Mouse (Mus musculus): ENCODE data around the gene Eif3f. TPM values are rescaled to one million over a fixed set of nuclear protein-coding genes. Genes with fewer than 3 reads are reported as not detected.

The Eif3f gene
- total and polyA plus RNA-seq, 3 experiments, result 145 to 283 (median 226) TPM

GRCm38 (mm10) chr7:108936591-108936990 is 2.4 kb downstream of the Eif3f start:
- no peak for TF ChIP-seq ELF1 (IDR thresholded peaks at IDR 0.05; ENCODE audit: low read depth, low read length)
- TF ChIP-seq NELFE (IDR thresholded peaks at IDR 0.05; ENCODE audit: low read depth, low read length), result no peak
- TF ChIP-seq POLR2AphosphoS2 (IDR thresholded peaks at IDR 0.05; ENCODE audit: low read length), result no peak
- no peak for TF ChIP-seq ZKSCAN1 (IDR thresholded peaks at IDR 0.05; ENCODE audit: low read depth, low read length)
- TF ChIP-seq USF1 (IDR thresholded peaks at IDR 0.05; ENCODE audit: low read depth, low read length), result no peak
- TF ChIP-seq SIN3A (IDR thresholded peaks at IDR 0.05; ENCODE audit: low read length), result no peak
- no peak for TF ChIP-seq MXI1 (IDR thresholded peaks at IDR 0.05; ENCODE audit: low read depth, low read length)
- no peak for TF ChIP-seq POLR2AphosphoS5 (IDR thresholded peaks at IDR 0.05; ENCODE audit: borderline replicate concordance, low read depth, low read length)
- Histone ChIP-seq H3K27me3 (ENCODE audit: control insufficient read depth in 1 of 2, insufficient read depth in 2 of 2, low read length in 2 of 2) (no peaks in the 10 kb centered on the region), H3K36me3 (ENCODE audit: control insufficient read depth in 1 of 2, insufficient read depth in 2 of 2, low read length in 2 of 2) (peaks cover 5 to 18% of the 10 kb centered on the region in 2 experiments), H3K27ac (ENCODE audit: control insufficient read depth, low read depth, low read length) (no peak overlapping the region), H3K4me1 (ENCODE audit: control insufficient read depth in 1 of 2, insufficient read depth in 2 of 2, low read length in 2 of 2) (peaks cover 4 to 6% of the 10 kb centered on the region in 2 experiments; a peak in 3 of 4 replicates), H3K4me3 (ENCODE audit: control insufficient read depth in 1 of 2, insufficient read depth in 1 of 2, low read depth in 2 of 2, low read length in 2 of 2) (no peak overlapping the region), H3K9me3 (replicated peaks; ENCODE audit: insufficient read depth, low read length) (no peaks in the 10 kb centered on the region), H3K79me2 (ENCODE audit: control insufficient read depth, insufficient read depth, low read length, poor library complexity) (peaks cover 22% of the 10 kb centered on the region), H3K9ac (ENCODE audit: control insufficient read depth, low read depth, low read length, poor library complexity, severe bottlenecking) (no peak overlapping the region)
- DNase-seq (ENCODE audit: low read depth, low spot score), result no peak

GRCm38 (mm10) chr7:108941466-108941865 is 7.2 kb downstream of the Eif3f start:
- DNase-seq (ENCODE audit: low read depth, low spot score), result no peak
- Histone ChIP-seq H3K27ac (ENCODE audit: control insufficient read depth, low read depth, low read length) (no peak overlapping the region), H3K79me2 (ENCODE audit: control insufficient read depth, insufficient read depth, low read length, poor library complexity) (peaks cover under 1% of the 10 kb centered on the region; the same call in 1 of the 2 replicates), H3K4me3 (ENCODE audit: control insufficient read depth in 1 of 2, insufficient read depth in 1 of 2, low read depth in 2 of 2, low read length in 2 of 2) (no peak overlapping the region), H3K36me3 (ENCODE audit: control insufficient read depth in 1 of 2, insufficient read depth in 2 of 2, low read length in 2 of 2) (peaks cover 0 to 20% of the 10 kb centered on the region in 2 experiments; a peak in 2 of 4 replicates), H3K4me1 (ENCODE audit: control insufficient read depth in 1 of 2, insufficient read depth in 2 of 2, low read length in 2 of 2) (no peaks in the 10 kb centered on the region), H3K9me3 (replicated peaks; ENCODE audit: insufficient read depth, low read length) (no peaks in the 10 kb centered on the region), H3K27me3 (ENCODE audit: control insufficient read depth in 1 of 2, insufficient read depth in 2 of 2, low read length in 2 of 2) (no peaks in the 10 kb centered on the region), H3K9ac (ENCODE audit: control insufficient read depth, low read depth, low read length, poor library complexity, severe bottlenecking) (no peak overlapping the region)
- TF ChIP-seq TAL1 (IDR thresholded peaks at IDR 0.05; ENCODE audit: low read length), result no peak
- no peak for TF ChIP-seq ZMIZ1 (IDR thresholded peaks at IDR 0.05; ENCODE audit: low read depth, low read length)

- Histone ChIP-seq H3K36me3 (ENCODE audit: control insufficient read depth in 1 of 2, insufficient read depth in 2 of 2, low read length in 2 of 2) (peaks cover 0 to 9% of the 10 kb centered on the region in 2 experiments; a peak in 2 of 4 replicates), H3K27ac (ENCODE audit: control insufficient read depth, low read depth, low read length) (no peak overlapping the region), H3K79me2 (ENCODE audit: control insufficient read depth, insufficient read depth, low read length, poor library complexity) (no peaks in the 10 kb centered on the region), H3K9me3 (replicated peaks; ENCODE audit: insufficient read depth, low read length) (no peaks in the 10 kb centered on the region), H3K27me3 (ENCODE audit: control insufficient read depth in 1 of 2, insufficient read depth in 2 of 2, low read length in 2 of 2) (no peaks in the 10 kb centered on the region), H3K9ac (ENCODE audit: control insufficient read depth, low read depth, low read length, poor library complexity, severe bottlenecking) (no peak overlapping the region), H3K4me3 (ENCODE audit: control insufficient read depth in 1 of 2, insufficient read depth in 1 of 2, low read depth in 2 of 2, low read length in 2 of 2) (no peak overlapping the region), H3K4me1 (ENCODE audit: control insufficient read depth in 1 of 2, insufficient read depth in 2 of 2, low read length in 2 of 2) (no peaks in the 10 kb centered on the region)
- TF ChIP-seq ZMIZ1 (IDR thresholded peaks at IDR 0.05; ENCODE audit: low read depth, low read length) (no peak), SIN3A (IDR thresholded peaks at IDR 0.05; ENCODE audit: low read length) (peak; percentile 40; the same call in 1 of the 2 replicates), CTCF (IDR thresholded peaks at IDR 0.05 in 2 of 3, conservative IDR thresholded peaks at IDR 0.05 in 1 of 3; ENCODE audit: control insufficient read depth in 1 of 3, insufficient read depth in 1 of 3, low read depth in 2 of 3, low read length in 3 of 3, poor library complexity in 1 of 3, severe bottlenecking in 1 of 3) (peak; percentile 45 to 73 (median 72)), ZNF384 (IDR thresholded peaks at IDR 0.05; ENCODE audit: low read depth, low read length) (peak; percentile 44; the same call in 1 of the 2 replicates), ZKSCAN1 (IDR thresholded peaks at IDR 0.05; ENCODE audit: low read depth, low read length) (no peak), RAD21 (IDR thresholded peaks at IDR 0.05; ENCODE audit: low read depth, low read length) (peak; percentile 20), SMC3 (IDR thresholded peaks at IDR 0.05; ENCODE audit: low read depth, low read length) (peak; percentile 49; the same call in 1 of the 2 replicates), GATA1 (IDR thresholded peaks at IDR 0.05; ENCODE audit: low read depth, low read length) (peak; percentile 53; the same call in 1 of the 2 replicates)
- peak; percentile 79 for DNase-seq (ENCODE audit: low read depth, low spot score)
Measured at GRCm38 (mm10) chr7:108944002-108944401, 9.8 kb downstream of the Eif3f start.

Measured in MEL (cell line).